Mouse (Mus musculus) kidney, adult 2 months (tissue): ENCODE results near the gene Npas3.

ENCODE experiments used
- CTCF ChIP-seq: fragments of 200-500 bp; conservative IDR thresholded peaks from 2 replicates; pipeline ENCODE4 v1.5.1; 2011; ENCODE audit warnings: low read depth, mild to moderate bottlenecking, control low read depth, low read length, moderate library complexity, mixed read lengths; ENCODE audit not compliant: insufficient read depth, insufficient read length
- POLR2A ChIP-seq: fragments of 200-500 bp; IDR thresholded peaks from one replicate; pipeline ENCODE4 v1.6.1; 2011; ENCODE audit warnings: low read depth, low read length, control low read depth

GRCm38 (mm10) chr12:54067419-54067818 lies 818.9 kb downstream of the Npas3 start:
- no peak for TF ChIP-seq CTCF
- TF ChIP-seq POLR2A, result no peak
